Mouse (Mus musculus): ENCODE measurements around the gene Fnip2.

DNA sequence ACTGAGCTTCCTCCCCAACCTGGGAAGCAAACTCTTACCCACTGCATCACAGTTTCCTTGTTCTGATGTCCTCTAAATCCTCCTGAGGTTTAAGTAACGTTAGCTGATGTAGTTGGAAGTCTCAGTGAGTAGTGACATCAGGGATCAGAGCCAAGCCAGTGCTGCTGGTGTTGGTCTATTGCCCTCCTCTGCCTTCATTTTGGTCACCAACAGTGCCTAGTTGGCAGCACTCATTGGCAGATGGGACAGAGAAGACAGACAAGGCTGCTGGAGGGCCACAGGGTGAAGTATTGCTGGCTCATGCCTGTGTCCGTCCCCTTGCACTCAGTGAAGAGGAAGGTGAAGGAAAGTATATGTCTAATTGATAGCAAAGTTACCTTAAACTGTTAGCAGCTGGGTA is 91.6 kb downstream of the Fnip2 start:
- TF ChIP-seq POLR2A (IDR thresholded peaks at IDR 0.05; ENCODE audit: insufficient read depth, low read depth, low read length): no peak
- no peak for TF ChIP-seq CTCF (IDR thresholded peaks at IDR 0.05)
